Mouse (Mus musculus) heart, adult 2 months (tissue): ENCODE data around the gene Pdcd4. TPM values are rescaled to one million over a fixed set of nuclear protein-coding genes. Genes with fewer than 3 reads are reported as not detected.
A peak's percentile ranks its signal among the peaks of the same experiment; 100 is the strongest.

ENCODE experiments used
- DNase-seq, 2 experiments: peaks; one replicate each; pipeline ENCODE4 v3.0.0; 2021
- H3K27ac ChIP-seq: fragments of 200-600 bp; 2 replicates; pipeline ENCODE4 v1.8.1; 2022
- H3K27me3 ChIP-seq: fragments of 200-500 bp; 2 replicates; pipeline ENCODE4 v1.6.1; 2012; ENCODE audit warnings: mild to moderate bottlenecking, low read length, inconsistent platforms, mixed read lengths; ENCODE audit not compliant: control insufficient read depth, insufficient read depth
- H3K36me3 ChIP-seq: fragments of 200-500 bp; 2 replicates; pipeline ENCODE4 v1.6.1; 2012; ENCODE audit warnings: low read length, inconsistent platforms; ENCODE audit not compliant: control insufficient read depth, insufficient read depth
- H3K4me1 ChIP-seq: fragments of 200-500 bp; 2 replicates; pipeline ENCODE4 v1.6.1; 2011; ENCODE audit warnings: low read length; ENCODE audit not compliant: control insufficient read depth, insufficient read depth
- H3K4me3 ChIP-seq: fragments of 200-600 bp; 2 replicates; pipeline ENCODE4 v1.8.1; 2022
- H3K79me2 ChIP-seq: fragments of 200-500 bp; replicated peaks from 2 replicates; pipeline ENCODE4 v1.6.1; 2012; ENCODE audit warnings: mild to moderate bottlenecking, inconsistent platforms, low read length, moderate library complexity, mixed read lengths; ENCODE audit not compliant: control insufficient read depth, insufficient read depth
- H3K9ac ChIP-seq: fragments of 200-500 bp; 2 replicates; pipeline ENCODE4 v1.6.1; 2012; ENCODE audit warnings: low read depth, mild to moderate bottlenecking, control low read depth, inconsistent platforms, low read length, mixed read lengths
- CTCF ChIP-seq: fragments of 200-600 bp; IDR thresholded peaks from 2 replicates; pipeline ENCODE4 v1.8.1; 2022; ENCODE audit warnings: antibody characterized with exemption, mild to moderate bottlenecking, moderate library complexity
- EP300 ChIP-seq: fragments of 200-500 bp; IDR thresholded peaks from 2 replicates; pipeline ENCODE4 v1.6.1; 2011; ENCODE audit warnings: low read depth, low read length, control low read depth; ENCODE audit not compliant: insufficient read depth
- POLR2A ChIP-seq: fragments of 200-500 bp; IDR thresholded peaks from 2 replicates; pipeline ENCODE4 v1.6.1; 2011; ENCODE audit warnings: mild to moderate bottlenecking, low read depth, low read length, control low read depth; ENCODE audit not compliant: insufficient read depth
- WGBS: fragments of 180-500 bp; shearing (Covaris S2); methylation state at CpG from one replicate; pipeline ENCODE4 v1.1.7; 2018; 5-methylcytosine and 5-hydroxymethylcytosine counted together
- intact Hi-C: fragments of 180-260 bp; cut with DNase I; formaldehyde crosslinking; loops from one replicate; pipeline ENCODE4 v1.15.1; 2025
- polyA plus RNA-seq: library from polyadenylated mRNA; depleted of rRNA; stranded (reverse); fragments of >200 nt; gene quantifications from 2 replicates; pipeline ENCODE4 v1.2.3, GENCODE M21; 2012
- total RNA-seq, 2 experiments: library from RNA; stranded (reverse); gene quantifications; 2 replicates each; pipeline ENCODE4 v1.2.3; 2021

Gene Pdcd4
- total and polyA plus RNA-seq, 3 experiments, result 4.2 to 22.9 (median 21.1) TPM

DNA sequence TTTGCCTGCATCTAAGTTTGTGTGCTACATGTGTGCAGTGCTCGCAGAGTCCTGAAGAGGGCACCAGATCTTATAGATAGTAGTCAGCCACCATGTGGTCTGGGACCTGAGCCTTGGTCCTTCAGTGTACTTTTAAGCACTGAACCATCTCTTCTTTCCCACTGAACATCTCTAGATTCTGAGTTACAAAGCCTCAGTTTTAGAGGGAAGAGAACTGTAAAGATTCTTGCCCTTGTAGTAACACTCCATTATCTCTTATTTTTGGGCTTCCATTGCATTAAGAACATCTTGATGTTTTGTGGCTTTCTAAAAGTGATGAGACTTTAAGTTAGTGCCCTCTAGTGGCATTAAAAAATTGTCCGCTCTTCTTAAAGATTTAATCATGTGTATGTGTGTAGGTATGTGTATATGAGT is 33.3 kb downstream of the Pdcd4 start:
- 88% methylated on average over 2 of the region's 2 CpGs for WGBS
- no peak for DNase-seq

GRCm38 (mm10) chr19:53926705-53927104 is 34.7 kb downstream of the Pdcd4 start:
- WGBS, result 88% methylated on average over 1 of the region's 1 CpGs

More for the DNA sequence above, 33.3 kb downstream of the Pdcd4 start:
- H3K4me3 ChIP-seq, result no peak overlapping the region
- H3K4me1 ChIP-seq, result no peaks in the 10 kb centered on the region
- peaks cover 3% of the 10 kb centered on the region for H3K36me3 ChIP-seq
- H3K79me2 ChIP-seq, result no peaks in the 10 kb centered on the region
- no peaks in the 10 kb centered on the region for H3K27me3 ChIP-seq
- TF ChIP-seq CTCF, result peak; percentile 66
- TF ChIP-seq EP300, result no peak
- no peak for TF ChIP-seq POLR2A
- no peak overlapping the region for H3K27ac ChIP-seq
- H3K9ac ChIP-seq, result no peak overlapping the region
- intact Hi-C loops, result loop anchor here (5.0 kb wide), 3 partner anchors 83 to 278 kb away; no protein-coding TSS in a partner anchor

GRCm38 (mm10) chr19:53929218-53929617 is 37.2 kb downstream of the Pdcd4 start:
- Histone ChIP-seq H3K9ac (no peak overlapping the region), H3K79me2 (no peaks in the 10 kb centered on the region), H3K27me3 (no peaks in the 10 kb centered on the region), H3K4me3 (no peak overlapping the region), H3K36me3 (peaks cover 6% of the 10 kb centered on the region), H3K27ac (no peak overlapping the region), H3K4me1 (no peaks in the 10 kb centered on the region)
- intact Hi-C loops, result loop anchor here (5.0 kb wide), 3 partner anchors 87 to 282 kb away; no protein-coding TSS in a partner anchor
- WGBS, result 82% methylated on average over 3 of the region's 3 CpGs
- TF ChIP-seq EP300, result no peak
- no peak for TF ChIP-seq POLR2A
- no peak for TF ChIP-seq CTCF
- DNase-seq, result no peak

More at GRCm38 (mm10) chr19:53926705-53927104, 34.7 kb downstream of the Pdcd4 start:
- Histone ChIP-seq H3K36me3 (peaks cover 3% of the 10 kb centered on the region), H3K27me3 (no peaks in the 10 kb centered on the region), H3K4me1 (no peaks in the 10 kb centered on the region), H3K79me2 (no peaks in the 10 kb centered on the region), H3K9ac (no peak overlapping the region), H3K4me3 (no peak overlapping the region), H3K27ac (no peak overlapping the region)
- DNase-seq, result no peak
- intact Hi-C loops, result loop anchor here (5.0 kb wide), 3 partner anchors 84 to 279 kb away; no protein-coding TSS in a partner anchor
- no peak for TF ChIP-seq EP300
- TF ChIP-seq POLR2A, result no peak
- no peak for TF ChIP-seq CTCF

GRCm38 (mm10) chr19:53933050-53933449 is 41.0 kb downstream of the Pdcd4 start:
- no peak for TF ChIP-seq POLR2A
- no peak for DNase-seq
- no peak overlapping the region for H3K9ac ChIP-seq
- H3K36me3 ChIP-seq, result peaks cover 4% of the 10 kb centered on the region
- H3K4me3 ChIP-seq, result no peak overlapping the region
- intact Hi-C loops, result no loop called here
- no peak overlapping the region for H3K27ac ChIP-seq
- H3K27me3 ChIP-seq, result no peaks in the 10 kb centered on the region
- H3K79me2 ChIP-seq, result no peaks in the 10 kb centered on the region
- no peaks in the 10 kb centered on the region; the same call in 1 of the 2 replicates for H3K4me1 ChIP-seq

GRCm38 (mm10) chr19:53934046-53934445 is 42.0 kb downstream of the Pdcd4 start:
- Histone ChIP-seq H3K4me3 (no peak overlapping the region), H3K79me2 (no peaks in the 10 kb centered on the region), H3K27me3 (no peaks in the 10 kb centered on the region), H3K36me3 (peaks cover 4% of the 10 kb centered on the region), H3K4me1 (no peaks in the 10 kb centered on the region; the same call in 1 of the 2 replicates), H3K27ac (peak overlapping the region; percentile 69), H3K9ac (no peak overlapping the region)
- DNase-seq, result no peak
- TF ChIP-seq POLR2A (no peak), EP300 (no peak), CTCF (no peak)
- intact Hi-C loops, result no loop called here

- 37% methylated on average over 4 of the region's 4 CpGs for WGBS
- H3K27ac ChIP-seq, result no peak overlapping the region
Observed at GRCm38 (mm10) chr19:53939467-53939866, 47.4 kb downstream of the Pdcd4 start.

More at GRCm38 (mm10) chr19:53939467-53939866, 47.4 kb downstream of the Pdcd4 start:
- DNase-seq, result no peak
- TF ChIP-seq EP300 (no peak), POLR2A (no peak), CTCF (no peak)
- intact Hi-C loops, result no loop called here
- Histone ChIP-seq H3K9ac (no peak overlapping the region), H3K79me2 (no peaks in the 10 kb centered on the region), H3K4me3 (no peak overlapping the region), H3K4me1 (no peaks in the 10 kb centered on the region; the same call in 1 of the 2 replicates), H3K36me3 (peaks cover 2% of the 10 kb centered on the region), H3K27me3 (no peaks in the 10 kb centered on the region)
